Comparison of ENCODE assay signal across 22 mouse cellular contexts in genomic region chr5:77044362-77044761, GRCm38 (mm10). TPM values are rescaled to one million over a fixed set of nuclear protein-coding genes. Genes with fewer than 3 reads are reported as not detected.
"Had no signal": no experiment of that assay in that cellular context is flagged by ENCODE, and none has a peak within 500 bp of the region (broad histone marks: within the 10 kb centered on the region; RNA-seq: fewer than 3 reads in every experiment).

No protein-coding gene starts in this region.

- H3K4me2 ChIP-seq: lung, embryonic 14.5 days; midbrain, embryonic 12.5 days; neural tube, embryonic 13.5 days; neural tube, embryonic 15.5 days; stomach, embryonic 15.5 days had no signal

- H3K27me3 ChIP-seq: midbrain, embryonic 12.5 days; neural tube, embryonic 13.5 days; neural tube, embryonic 15.5 days; stomach, embryonic 15.5 days had no signal

- H3K36me3 ChIP-seq: midbrain, embryonic 10.5 days; midbrain, embryonic 12.5 days; neural tube, embryonic 13.5 days; neural tube, embryonic 15.5 days; stomach, embryonic 15.5 days had no signal

- H3K4me1 ChIP-seq: midbrain, embryonic 10.5 days; midbrain, embryonic 12.5 days; neural tube, embryonic 13.5 days; neural tube, embryonic 15.5 days; stomach, embryonic 15.5 days had no signal

- H3K4me3 ChIP-seq: midbrain, embryonic 10.5 days; midbrain, embryonic 12.5 days; myocyte; neural tube, embryonic 13.5 days; neural tube, embryonic 15.5 days; stomach, embryonic 15.5 days had no signal

- H3K9ac ChIP-seq: lung, embryonic 14.5 days; midbrain, embryonic 12.5 days; neural tube, embryonic 13.5 days; neural tube, embryonic 15.5 days; stomach, embryonic 15.5 days had no signal

- H3K27ac ChIP-seq: midbrain, embryonic 10.5 days; midbrain, embryonic 12.5 days; neural tube, embryonic 13.5 days; neural tube, embryonic 15.5 days; stomach, embryonic 15.5 days; stomach, postnatal 0 days had no signal

- DNase-seq: lung, adult 18-20 months; lung, embryonic 14.5 days; lung, postnatal 10 days; lung, postnatal 4 days; midbrain, embryonic 14.5 days; retina, postnatal 1 day; right cerebral cortex, adult 18-20 months; thymus, adult 2 months; thymus, postnatal 25 days; thymus, postnatal 4 days had no signal

- H3K9me3 ChIP-seq: midbrain, embryonic 10.5 days; midbrain, embryonic 12.5 days; neural tube, embryonic 13.5 days; neural tube, embryonic 15.5 days; stomach, embryonic 15.5 days had no signal

- ATAC-seq: midbrain, embryonic 16.5 days had no signal

RNA-seq across cellular contexts. Expression of gene Thegl, which starts 28.5 kb away (rescaled TPM):
- polyA plus RNA-seq: midbrain, embryonic 12.5 days; myocyte; spleen, adult 2 months; thymus, adult 2 months; urinary bladder, adult 2 months had no signal

RNA-seq across cellular contexts. Expression of gene Arl9, which starts 40.5 kb away (rescaled TPM):
- total RNA-seq: megakaryocyte-erythroid progenitor cell, adult 5-6 weeks had no signal
- polyA plus RNA-seq: midbrain, embryonic 10.5 days; midbrain, embryonic 12.5 days; midbrain, embryonic 14.5 days; midbrain, embryonic 16.5 days; myocyte; neural tube, embryonic 11.5 days; neural tube, embryonic 13.5 days; spleen, adult 2 months; stomach, postnatal 0 days; thymus, adult 2 months had no signal
